Mouse (Mus musculus): ENCODE data around the gene Acp6. TPM values are rescaled to one million over a fixed set of nuclear protein-coding genes. Genes with fewer than 3 reads are reported as not detected.

Acp6 gene
- polyA plus RNA-seq, 1 experiment: 45.1 TPM

GRCm38 (mm10) chr3:97203880-97204279 lies 45.3 kb downstream of the Acp6 start:
- Histone ChIP-seq H3K4me1 (replicated peaks; ENCODE audit: control insufficient read depth, insufficient read depth, low read length) (peaks cover 4% of the 10 kb centered on the region), H3K27me3 (ENCODE audit: control insufficient read depth, insufficient read depth, low read length) (no peaks in the 10 kb centered on the region), H3K4me3 (ENCODE audit: control insufficient read depth, insufficient read depth, low read length) (no peak overlapping the region), H3K36me3 (ENCODE audit: control insufficient read depth, insufficient read depth, low read length) (no peaks in the 10 kb centered on the region), H3K27ac (ENCODE audit: control insufficient read depth, insufficient read depth, low read length) (no peak overlapping the region)
- DNase-seq: peak; percentile 33
- 10% methylated on average over 14 of the region's 14 CpGs for WGBS
- TF ChIP-seq POLR2A (IDR thresholded peaks at IDR 0.05; ENCODE audit: control insufficient read depth, extremely low read depth, insufficient read depth, low read length, poor library complexity) (no peak), CTCF (IDR thresholded peaks at IDR 0.05; ENCODE audit: borderline replicate concordance, control insufficient read depth, extremely low read depth, insufficient read depth, low read length, poor library complexity) (no peak)

DNA sequence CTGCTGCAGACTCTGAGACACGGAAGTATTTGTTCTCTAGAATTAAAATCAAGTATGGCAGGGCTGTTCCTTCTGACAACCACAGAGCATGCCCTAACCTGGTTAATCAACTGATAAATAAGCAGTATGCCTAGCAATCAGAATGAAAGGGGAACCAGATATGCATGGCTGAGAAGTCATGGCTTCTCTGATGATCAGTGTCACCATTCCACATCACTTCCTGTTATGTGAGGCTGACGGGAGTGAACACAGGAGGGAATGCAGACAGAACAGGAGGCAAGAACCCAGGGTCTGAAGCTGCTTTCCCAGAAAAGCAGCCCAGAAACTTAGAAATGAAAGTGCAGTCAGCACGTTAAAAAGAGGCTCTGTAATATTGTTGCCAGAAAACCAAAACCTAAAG lies 47.9 kb downstream of the Acp6 start:
- H3K4me1 ChIP-seq (replicated peaks; ENCODE audit: control insufficient read depth, insufficient read depth, low read length): peaks cover 4% of the 10 kb centered on the region
- WGBS: 57% methylated on average over 3 of the region's 3 CpGs
- no peak for TF ChIP-seq POLR2A (IDR thresholded peaks at IDR 0.05; ENCODE audit: control insufficient read depth, extremely low read depth, insufficient read depth, low read length, poor library complexity)
- TF ChIP-seq CTCF (IDR thresholded peaks at IDR 0.05; ENCODE audit: borderline replicate concordance, control insufficient read depth, extremely low read depth, insufficient read depth, low read length, poor library complexity): no peak
- no peaks in the 10 kb centered on the region for H3K27me3 ChIP-seq (ENCODE audit: control insufficient read depth, insufficient read depth, low read length)
- H3K4me3 ChIP-seq (ENCODE audit: control insufficient read depth, insufficient read depth, low read length): no peak overlapping the region
- no peak overlapping the region for H3K27ac ChIP-seq (ENCODE audit: control insufficient read depth, insufficient read depth, low read length)
- DNase-seq: no peak
- peaks cover 4% of the 10 kb centered on the region; the same call in 1 of the 2 replicates for H3K36me3 ChIP-seq (ENCODE audit: control insufficient read depth, insufficient read depth, low read length)

DNA sequence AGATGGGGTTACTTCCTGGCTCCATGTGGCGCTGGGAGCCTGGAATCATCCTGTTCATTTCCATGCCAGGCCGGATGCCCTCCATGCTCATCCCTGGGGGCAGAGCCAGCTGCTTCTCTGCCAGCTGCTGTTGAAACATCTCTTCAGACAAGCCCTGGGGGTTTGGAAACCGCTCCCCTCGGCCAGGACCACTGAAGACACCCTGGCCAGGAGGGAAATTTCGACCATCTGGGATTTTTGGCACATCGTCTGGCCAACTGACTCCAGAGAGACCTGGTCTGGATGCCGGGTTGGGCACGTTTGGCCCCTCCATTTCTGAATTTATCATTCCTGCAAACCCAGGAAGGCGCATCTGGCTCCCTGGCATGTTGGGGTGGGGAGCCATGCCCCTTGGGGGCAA lies 50.8 kb downstream of the Acp6 start:
- WGBS: 94% methylated on average over 9 of the region's 9 CpGs

GRCm38 (mm10) chr3:97211177-97211576 lies 52.6 kb downstream of the Acp6 start:
- Histone ChIP-seq H3K4me3 (ENCODE audit: control insufficient read depth, insufficient read depth, low read length) (no peak overlapping the region), H3K27me3 (ENCODE audit: control insufficient read depth, insufficient read depth, low read length) (no peaks in the 10 kb centered on the region), H3K27ac (ENCODE audit: control insufficient read depth, insufficient read depth, low read length) (no peak overlapping the region), H3K36me3 (ENCODE audit: control insufficient read depth, insufficient read depth, low read length) (peaks cover 40% of the 10 kb centered on the region), H3K4me1 (replicated peaks; ENCODE audit: control insufficient read depth, insufficient read depth, low read length) (no peaks in the 10 kb centered on the region)
- no peak for DNase-seq
- TF ChIP-seq POLR2A (IDR thresholded peaks at IDR 0.05; ENCODE audit: control insufficient read depth, extremely low read depth, insufficient read depth, low read length, poor library complexity) (no peak), CTCF (IDR thresholded peaks at IDR 0.05; ENCODE audit: borderline replicate concordance, control insufficient read depth, extremely low read depth, insufficient read depth, low read length, poor library complexity) (no peak)
- 17% methylated on average over 5 of the region's 5 CpGs for WGBS

More for the DNA sequence above, 50.8 kb downstream of the Acp6 start:
- Histone ChIP-seq H3K36me3 (ENCODE audit: control insufficient read depth, insufficient read depth, low read length) (peaks cover 22% of the 10 kb centered on the region), H3K27me3 (ENCODE audit: control insufficient read depth, insufficient read depth, low read length) (no peaks in the 10 kb centered on the region), H3K27ac (ENCODE audit: control insufficient read depth, insufficient read depth, low read length) (no peak overlapping the region), H3K4me1 (replicated peaks; ENCODE audit: control insufficient read depth, insufficient read depth, low read length) (no peaks in the 10 kb centered on the region), H3K4me3 (ENCODE audit: control insufficient read depth, insufficient read depth, low read length) (no peak overlapping the region)
- TF ChIP-seq CTCF (IDR thresholded peaks at IDR 0.05; ENCODE audit: borderline replicate concordance, control insufficient read depth, extremely low read depth, insufficient read depth, low read length, poor library complexity) (no peak), POLR2A (IDR thresholded peaks at IDR 0.05; ENCODE audit: control insufficient read depth, extremely low read depth, insufficient read depth, low read length, poor library complexity) (no peak)
- no peak for DNase-seq

DNA sequence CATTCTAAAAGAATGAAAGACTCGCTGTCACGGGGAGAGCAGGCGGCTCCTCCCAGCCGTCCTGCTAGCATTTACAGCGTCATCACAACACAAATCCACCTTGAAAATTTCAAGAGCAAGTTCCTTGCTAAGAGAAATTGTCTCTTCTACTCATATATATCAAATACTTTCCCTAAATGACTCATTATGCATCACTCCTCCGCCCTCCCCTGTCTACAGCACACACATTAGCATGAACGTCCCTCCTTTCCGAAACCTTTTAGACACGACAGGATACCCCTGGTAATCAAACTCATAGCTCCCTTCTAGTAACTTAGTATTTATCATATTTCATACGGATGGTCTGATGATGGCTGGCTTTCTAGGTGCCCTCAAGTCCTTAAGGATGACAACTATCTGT lies 55.3 kb downstream of the Acp6 start:
- Histone ChIP-seq H3K36me3 (ENCODE audit: control insufficient read depth, insufficient read depth, low read length) (peaks cover 43% of the 10 kb centered on the region), H3K27me3 (ENCODE audit: control insufficient read depth, insufficient read depth, low read length) (no peaks in the 10 kb centered on the region), H3K27ac (ENCODE audit: control insufficient read depth, insufficient read depth, low read length) (no peak overlapping the region), H3K4me3 (ENCODE audit: control insufficient read depth, insufficient read depth, low read length) (no peak overlapping the region), H3K4me1 (replicated peaks; ENCODE audit: control insufficient read depth, insufficient read depth, low read length) (no peaks in the 10 kb centered on the region)
- TF ChIP-seq CTCF (IDR thresholded peaks at IDR 0.05; ENCODE audit: borderline replicate concordance, control insufficient read depth, extremely low read depth, insufficient read depth, low read length, poor library complexity) (no peak), POLR2A (IDR thresholded peaks at IDR 0.05; ENCODE audit: control insufficient read depth, extremely low read depth, insufficient read depth, low read length, poor library complexity) (no peak)
- WGBS: 95% methylated on average over 10 of the region's 10 CpGs
- no peak for DNase-seq

- no peak overlapping the region for H3K4me3 ChIP-seq (ENCODE audit: control insufficient read depth, insufficient read depth, low read length)
- no peaks in the 10 kb centered on the region for H3K4me1 ChIP-seq (replicated peaks; ENCODE audit: control insufficient read depth, insufficient read depth, low read length)
- H3K27me3 ChIP-seq (ENCODE audit: control insufficient read depth, insufficient read depth, low read length): no peaks in the 10 kb centered on the region
- 91% methylated on average over 1 of the region's 1 CpGs for WGBS
- TF ChIP-seq CTCF (IDR thresholded peaks at IDR 0.05; ENCODE audit: borderline replicate concordance, control insufficient read depth, extremely low read depth, insufficient read depth, low read length, poor library complexity): no peak
- no peak for TF ChIP-seq POLR2A (IDR thresholded peaks at IDR 0.05; ENCODE audit: control insufficient read depth, extremely low read depth, insufficient read depth, low read length, poor library complexity)
- no peak for DNase-seq
- H3K36me3 ChIP-seq (ENCODE audit: control insufficient read depth, insufficient read depth, low read length): peaks cover 43% of the 10 kb centered on the region
- no peak overlapping the region for H3K27ac ChIP-seq (ENCODE audit: control insufficient read depth, insufficient read depth, low read length)
Measured at GRCm38 (mm10) chr3:97214439-97214838, 55.9 kb downstream of the Acp6 start.

- no peak for TF ChIP-seq CTCF (IDR thresholded peaks at IDR 0.05; ENCODE audit: borderline replicate concordance, control insufficient read depth, extremely low read depth, insufficient read depth, low read length, poor library complexity)
- no peak for TF ChIP-seq POLR2A (IDR thresholded peaks at IDR 0.05; ENCODE audit: control insufficient read depth, extremely low read depth, insufficient read depth, low read length, poor library complexity)
- Histone ChIP-seq H3K4me3 (ENCODE audit: control insufficient read depth, insufficient read depth, low read length) (no peak overlapping the region), H3K27me3 (ENCODE audit: control insufficient read depth, insufficient read depth, low read length) (no peaks in the 10 kb centered on the region), H3K4me1 (replicated peaks; ENCODE audit: control insufficient read depth, insufficient read depth, low read length) (no peaks in the 10 kb centered on the region), H3K27ac (ENCODE audit: control insufficient read depth, insufficient read depth, low read length) (no peak overlapping the region), H3K36me3 (ENCODE audit: control insufficient read depth, insufficient read depth, low read length) (peaks cover 39% of the 10 kb centered on the region)
- DNase-seq: no peak
- WGBS: 94% methylated on average over 3 of the region's 3 CpGs
Measured at GRCm38 (mm10) chr3:97215526-97215925, 56.9 kb downstream of the Acp6 start.

All from thymus, adult 2 months (tissue).